Mouse (Mus musculus) gastrocnemius, adult 2 months (tissue): Measurements from ENCODE around the gene Pim1. TPM values are rescaled to one million over a fixed set of nuclear protein-coding genes. Genes with fewer than 3 reads are reported as not detected.

Source experiments
- DNase-seq: peaks from one replicate; pipeline ENCODE4 v3.0.0; 2022
- H3K27ac ChIP-seq: fragments of 200-600 bp; 2 replicates; pipeline ENCODE4 v1.8.1; 2022; ENCODE audit warnings: mild to moderate bottlenecking
- H3K4me3 ChIP-seq: fragments of 200-600 bp; 2 replicates; pipeline ENCODE4 v1.8.1; 2022; ENCODE audit warnings: mild to moderate bottlenecking, moderate library complexity
- CTCF ChIP-seq: fragments of 200-600 bp; IDR thresholded peaks from 2 replicates; pipeline ENCODE4 v1.8.1; 2022; ENCODE audit warnings: antibody characterized with exemption, mild to moderate bottlenecking, moderate library complexity
- intact Hi-C: fragments of 180-260 bp; cut with DNase I; formaldehyde crosslinking; loops from one replicate; pipeline ENCODE4 v1.15.1; 2025
- total RNA-seq, 2 experiments: library from RNA; stranded (reverse); gene quantifications; 2 replicates each; pipeline ENCODE4 v1.2.3; 2021

Gene Pim1
- total RNA-seq, 2 experiments from 2014 or later: 13.8 to 35.2 TPM

GRCm38 (mm10) chr17:29455411-29456120 lies 35.0 kb upstream of the Pim1 start:
- TF ChIP-seq CTCF: no peak
- no peak overlapping the region for H3K4me3 ChIP-seq
- intact Hi-C loops: loop anchor here (2.0 to 5.0 kb wide), 2 partner anchors 33 to 58 kb away; no protein-coding TSS in a partner anchor
- H3K27ac ChIP-seq: peak overlapping the region; percentile 93
- DNase-seq: peak; percentile 83

- H3K27ac ChIP-seq: peak overlapping the region; percentile 93
- H3K4me3 ChIP-seq: no peak overlapping the region
- TF ChIP-seq CTCF: no peak
- intact Hi-C loops: loop anchor here (5.0 kb wide), 1 partner anchor 59 kb away; no protein-coding TSS in a partner anchor
- no peak for DNase-seq
These were observed 34.1 kb upstream of the Pim1 start for GRCm38 (mm10) chr17:29456476-29456875.

GRCm38 (mm10) chr17:29456926-29457325 lies 33.6 kb upstream of the Pim1 start:
- no peak overlapping the region for H3K4me3 ChIP-seq
- no peak for TF ChIP-seq CTCF
- DNase-seq: no peak
- peak overlapping the region; percentile 93 for H3K27ac ChIP-seq
- intact Hi-C loops: loop anchor here (5.0 kb wide), 1 partner anchor 60 kb away; no protein-coding TSS in a partner anchor

GRCm38 (mm10) chr17:29457795-29458560 lies 32.6 kb upstream of the Pim1 start:
- no peak for TF ChIP-seq CTCF

GRCm38 (mm10) chr17:29459321-29460118 lies 31.0 kb upstream of the Pim1 start:
- intact Hi-C loops: loop anchor here (2.0 to 5.0 kb wide), 2 partner anchors 31 to 62 kb away; partner anchors contain the start of gene Pim1
- peak overlapping the region; percentile 93 for H3K27ac ChIP-seq
- DNase-seq: peak; percentile 74

More at GRCm38 (mm10) chr17:29457795-29458560, 32.6 kb upstream of the Pim1 start:
- intact Hi-C loops: loop anchor here (2.0 to 5.0 kb wide), 2 partner anchors 33 to 61 kb away; partner anchors contain the start of gene Pim1
- peak; percentile 91 for DNase-seq
- Histone ChIP-seq H3K27ac (peak overlapping the region; percentile 93), H3K4me3 (peak overlapping the region; percentile 26)

GRCm38 (mm10) chr17:29460119-29460505 lies 30.4 kb upstream of the Pim1 start:
- H3K4me3 ChIP-seq: peak overlapping the region; percentile 58
- H3K27ac ChIP-seq: peak overlapping the region; percentile 93
- DNase-seq: peak; percentile 45
- intact Hi-C loops: no loop called here
- TF ChIP-seq CTCF: no peak

More at GRCm38 (mm10) chr17:29459321-29460118, 31.0 kb upstream of the Pim1 start:
- TF ChIP-seq CTCF: no peak
- peak overlapping the region; percentile 58 for H3K4me3 ChIP-seq

GRCm38 (mm10) chr17:29463627-29464026 lies 26.9 kb upstream of the Pim1 start:
- intact Hi-C loops: no loop called here
- DNase-seq: no peak
- TF ChIP-seq CTCF: no peak
- Histone ChIP-seq H3K4me3 (peak overlapping the region; percentile 48), H3K27ac (peak overlapping the region; percentile 16; the same call in 1 of the 2 replicates)

- H3K4me3 ChIP-seq: peak overlapping the region; percentile 48
- intact Hi-C loops: no loop called here
- peak overlapping the region; percentile 16; the same call in 1 of the 2 replicates for H3K27ac ChIP-seq
- no peak for TF ChIP-seq CTCF
- peak; percentile 33 for DNase-seq
These were observed 26.5 kb upstream of the Pim1 start for GRCm38 (mm10) chr17:29464068-29464467.

GRCm38 (mm10) chr17:29464519-29465140 lies 25.9 kb upstream of the Pim1 start:
- Histone ChIP-seq H3K27ac (no peak overlapping the region), H3K4me3 (no peak overlapping the region; the same call in 1 of the 2 replicates)
- no peak for TF ChIP-seq CTCF
- DNase-seq: no peak
- intact Hi-C loops: no loop called here

- H3K27ac ChIP-seq: peak overlapping the region; percentile 35; the same call in 1 of the 2 replicates
- intact Hi-C loops: no loop called here
- DNase-seq: no peak
- H3K4me3 ChIP-seq: no peak overlapping the region
- TF ChIP-seq CTCF: no peak
These were observed 25.0 kb upstream of the Pim1 start for GRCm38 (mm10) chr17:29465405-29466010.

- intact Hi-C loops: no loop called here
- no peak for TF ChIP-seq CTCF
- Histone ChIP-seq H3K27ac (peak overlapping the region; percentile 86; the same call in 1 of the 2 replicates), H3K4me3 (peak overlapping the region; percentile 63)
- no peak for DNase-seq
These were observed 23.5 kb upstream of the Pim1 start for GRCm38 (mm10) chr17:29467030-29467429.
